Mouse (Mus musculus): ENCODE data around the gene Trim30c. TPM values are rescaled to one million over a fixed set of nuclear protein-coding genes. Genes with fewer than 3 reads are reported as not detected.
"Not testable (repeated sequence)": the region's sequence is repeated elsewhere in the genome, so short reads cannot be mapped to it uniquely, and the experiment has no call there.

The Trim30c gene
- not detected for total RNA-seq (2021)

DNA sequence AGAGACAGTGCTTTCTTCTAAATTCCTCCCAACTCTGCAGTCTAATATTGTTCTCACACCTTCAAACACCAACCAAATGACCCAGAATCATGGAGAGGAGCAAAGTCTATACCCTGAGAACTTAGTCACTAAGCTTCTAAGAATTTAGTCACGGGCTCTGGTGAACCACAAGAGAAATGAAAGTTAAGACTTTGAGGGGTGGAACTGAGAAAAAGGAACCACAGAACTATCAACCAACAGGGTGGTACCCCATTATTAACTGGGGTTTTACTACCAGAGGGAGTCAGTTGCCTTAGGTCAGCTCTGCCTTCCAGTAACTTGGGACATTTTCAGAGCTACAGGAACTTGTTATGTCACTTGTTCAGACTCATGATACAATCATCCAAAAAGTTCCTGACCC is at the start of gene Trim30c:
Gene Trim30c, minus strand, starts transcription at position 140 of the 400 bp plus-strand sequence.
- intact Hi-C loops (cut with DNase I) = no loop called here
- no peak for DNase-seq (ENCODE audit: low spot score in 2 of 2)

DNA sequence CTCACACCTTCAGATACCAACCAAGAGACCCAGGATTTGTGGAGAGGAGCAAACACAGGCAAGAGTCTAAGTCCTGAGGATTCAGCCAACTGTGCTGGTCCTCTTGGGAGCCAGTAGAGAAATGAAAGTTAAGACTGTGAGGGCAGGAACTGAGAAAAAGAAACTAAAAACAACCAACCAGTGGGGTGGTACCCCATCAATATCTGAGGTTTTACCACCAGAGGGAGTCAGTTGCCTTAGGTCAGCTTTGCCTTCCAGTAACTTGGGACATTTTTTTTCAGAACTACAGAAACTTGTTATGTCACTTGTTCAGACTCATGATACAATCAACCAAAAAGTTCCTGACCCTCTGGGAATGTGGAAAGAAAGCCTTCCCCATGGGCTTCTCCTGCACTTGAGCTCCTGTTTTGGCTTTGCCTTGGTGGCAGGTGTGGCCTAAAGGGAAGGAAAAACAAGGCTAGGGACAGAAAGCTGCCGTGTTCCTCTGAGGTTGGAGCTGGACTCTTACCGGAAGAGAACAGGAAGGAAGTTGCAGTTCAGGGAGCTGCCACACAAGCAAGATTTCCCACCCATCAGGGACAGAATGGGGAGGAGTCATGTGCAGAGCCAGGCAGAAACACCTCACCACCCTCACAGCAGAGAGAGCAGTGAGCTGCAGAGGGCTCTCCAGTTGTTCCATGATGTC is 45.5 kb upstream of the Trim30c start:
- no peak for DNase-seq (ENCODE audit: low spot score in 2 of 2)
- intact Hi-C loops (cut with DNase I) = loop anchor here (5.0 kb wide), 1 partner anchor 61 kb away; the partner anchor contains the start of gene Trim30d

DNA sequence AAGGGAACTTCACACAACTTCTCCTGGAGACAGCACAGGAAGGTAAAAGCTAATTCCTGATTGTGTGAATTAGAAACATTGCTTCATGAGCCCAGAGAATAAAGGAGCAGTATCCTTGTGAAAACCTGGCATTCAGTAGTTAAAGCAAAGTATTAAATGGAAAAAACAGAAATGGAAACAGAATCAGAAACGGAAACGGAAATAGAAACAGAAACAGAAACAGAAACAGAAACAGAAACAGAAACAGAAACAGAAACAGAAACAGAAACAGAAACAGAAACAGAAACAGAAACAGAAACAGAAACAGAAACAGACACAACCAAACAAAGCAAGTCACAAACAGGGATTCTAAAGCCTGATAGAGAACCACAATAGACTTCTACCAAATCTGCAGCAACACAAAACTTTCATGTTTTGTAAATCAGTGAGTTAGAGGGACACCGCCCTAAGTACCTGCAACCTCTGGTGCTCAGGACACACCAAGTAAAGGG is 3.9 kb upstream of the Trim30c start:
- DNase-seq (ENCODE audit: low spot score in 2 of 2) = no peak
- intact Hi-C loops (cut with DNase I) = no loop called here

DNA sequence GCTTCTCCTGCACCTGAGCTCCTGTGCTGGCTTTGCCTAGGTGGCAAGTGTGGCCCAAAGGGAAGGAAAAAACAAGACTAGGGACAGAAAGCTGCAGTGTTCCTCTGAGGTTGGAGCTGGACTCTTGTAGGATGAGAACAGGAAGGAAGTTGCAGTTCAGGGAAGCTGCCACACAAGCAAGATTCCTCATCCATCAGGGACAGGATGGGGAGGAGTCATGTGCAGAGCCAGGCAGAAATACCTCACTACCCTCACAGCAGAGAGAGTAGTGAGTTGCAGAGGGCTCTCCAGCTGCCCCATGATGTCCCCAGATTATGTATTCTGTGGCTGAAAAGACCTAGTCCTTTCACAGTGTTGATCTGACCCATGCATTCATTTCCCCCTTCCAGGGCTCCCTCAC is 503 bp upstream of the Trim30c start:
- DNase-seq (ENCODE audit: low spot score in 2 of 2) = no peak
- intact Hi-C loops (cut with DNase I) = no loop called here

DNA sequence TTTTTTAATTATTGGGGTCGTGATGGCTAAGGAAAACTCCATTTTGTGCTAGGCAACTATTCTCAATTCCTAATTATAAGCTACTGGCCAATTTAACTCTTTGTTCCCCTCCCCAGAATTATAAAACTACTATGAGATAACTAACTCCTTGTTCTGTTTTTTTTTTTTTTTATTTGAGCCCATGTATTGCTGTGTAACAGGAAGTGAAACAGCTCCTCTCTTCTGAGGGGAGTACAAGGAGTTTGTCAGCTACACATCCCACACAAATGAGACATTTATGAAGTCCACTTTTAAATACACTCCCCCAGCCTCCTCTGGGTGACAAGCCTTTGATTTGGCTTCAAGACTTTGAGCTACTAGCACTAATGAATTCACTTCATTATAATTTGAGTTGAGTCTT is 2.1 kb downstream of the Trim30c start:
- intact Hi-C loops (cut with DNase I) = no loop called here
- no peak for DNase-seq (ENCODE audit: low spot score in 2 of 2)

DNA sequence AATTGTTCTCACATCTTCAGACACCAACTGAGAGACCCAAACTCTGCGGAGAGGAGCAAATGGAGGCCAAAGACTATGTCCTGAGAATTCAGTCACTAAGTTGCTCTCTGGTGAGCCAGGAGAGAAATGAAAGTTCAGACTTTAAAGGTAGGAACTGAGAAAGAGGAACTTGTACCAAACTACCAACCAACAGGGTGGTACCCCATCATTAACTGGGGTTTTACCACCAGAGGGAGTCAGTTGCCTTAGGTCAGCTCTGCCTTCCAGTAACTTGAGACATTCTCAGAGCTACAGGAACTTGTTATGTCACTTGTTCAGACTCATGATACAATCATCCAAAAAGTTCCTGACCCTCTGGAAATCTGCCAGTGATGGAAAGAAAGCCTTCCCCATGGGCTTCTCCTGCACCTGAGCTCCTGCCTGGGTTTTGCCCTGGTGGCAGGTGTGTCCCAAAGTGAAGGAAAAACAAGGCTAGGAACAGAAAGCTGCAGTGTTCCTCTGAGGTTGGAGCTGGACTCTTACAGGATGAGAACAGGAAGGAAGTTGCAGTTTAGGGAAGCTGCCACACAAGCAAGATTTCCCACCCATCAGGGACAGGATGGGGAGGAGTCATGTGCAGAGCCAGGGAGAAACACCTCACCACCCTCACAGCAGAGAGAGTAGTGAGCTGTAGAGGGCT is 30.8 kb downstream of the Trim30c start, which contains the start of gene Trim30b:
Gene Trim30b, minus strand, starts transcription at position 149 of the 679 bp plus-strand sequence.
- intact Hi-C loops (cut with DNase I) = no loop called here

DNA sequence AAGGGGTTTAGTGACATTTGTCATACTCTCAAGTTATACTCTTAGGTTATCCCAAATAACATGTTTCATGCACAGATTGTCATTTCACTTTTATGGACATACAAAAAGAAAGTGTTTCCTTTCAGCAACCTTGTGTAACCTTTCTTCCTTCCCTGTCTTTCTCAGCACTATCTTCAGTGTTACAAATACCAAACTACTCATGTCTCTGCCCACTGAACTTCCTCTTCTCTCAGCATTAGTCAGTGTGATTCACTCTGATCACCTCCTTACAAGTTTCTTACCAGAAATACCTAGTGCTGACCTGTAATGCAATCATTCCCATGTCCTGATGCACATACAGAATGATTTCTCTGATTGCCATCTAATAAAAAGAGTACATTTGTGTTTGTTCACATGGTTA is 34.3 kb downstream of the Trim30c start:
- no peak for DNase-seq (ENCODE audit: low spot score in 2 of 2)
- intact Hi-C loops (cut with DNase I) = no loop called here

More for the DNA sequence above, 30.8 kb downstream of the Trim30c start, which contains the start of gene Trim30b:
- DNase-seq (ENCODE audit: low spot score in 2 of 2) = peak; percentile 1 to 2

DNA sequence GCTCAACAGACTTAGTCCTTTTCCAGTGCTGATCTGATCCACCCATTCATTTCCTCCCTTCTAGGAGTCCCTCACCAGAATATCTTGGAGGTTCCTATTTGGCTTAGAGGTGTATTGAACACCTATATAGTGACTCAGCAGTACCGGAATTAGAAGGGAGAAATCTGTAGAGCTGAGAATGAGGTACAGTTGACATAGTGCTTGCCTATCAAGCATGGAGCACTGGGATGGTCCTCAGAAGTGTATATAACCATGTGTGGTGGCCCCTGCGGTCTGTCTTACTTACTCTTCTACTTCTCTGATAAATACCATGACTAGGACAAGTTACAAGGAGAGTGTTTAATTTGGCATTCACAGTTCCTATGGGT is 47.1 kb downstream of the Trim30c start:
- no peak for DNase-seq (ENCODE audit: low spot score in 2 of 2)
- intact Hi-C loops (cut with DNase I) = no loop called here

DNA sequence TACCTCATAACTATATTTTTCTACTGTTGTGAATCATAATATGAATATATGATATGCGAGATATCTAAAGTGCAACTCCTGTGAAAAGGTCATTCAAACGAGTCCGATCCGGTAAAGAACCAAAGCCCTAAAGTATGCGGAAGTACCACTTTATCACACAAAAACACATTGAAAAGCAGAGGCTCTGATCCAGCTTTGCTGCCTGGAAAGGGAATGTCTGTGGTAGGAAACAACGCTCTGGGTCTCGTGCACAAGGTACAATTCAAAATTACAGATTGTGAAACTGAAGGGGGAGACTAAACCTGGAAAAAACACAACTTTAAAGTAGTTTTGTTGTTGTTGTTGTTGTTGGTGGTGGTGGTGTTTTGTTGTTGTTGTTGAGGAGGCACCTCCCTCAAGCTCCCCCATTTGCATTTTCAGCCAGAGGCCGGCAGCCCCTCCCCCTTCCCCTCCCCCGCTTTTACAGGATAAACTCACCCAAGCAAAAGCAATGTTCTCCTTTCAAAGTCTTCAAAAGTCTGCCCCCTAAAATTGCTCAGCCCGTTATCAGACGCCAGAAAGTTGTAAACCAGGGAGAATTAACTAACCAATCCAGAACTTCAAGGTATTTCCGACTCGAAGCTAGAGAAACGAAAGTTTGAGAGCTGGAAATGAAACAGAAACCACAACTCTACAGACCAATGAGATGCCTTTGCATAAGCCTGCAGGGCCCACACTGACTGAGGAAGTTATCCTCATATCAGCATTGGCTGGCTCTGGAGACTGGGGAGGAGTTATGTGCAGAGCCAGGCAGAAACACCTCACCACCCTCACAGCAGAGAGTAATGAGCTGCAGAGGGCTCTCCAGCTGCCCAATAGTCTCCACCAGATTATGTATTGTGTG is 47.7 kb downstream of the Trim30c start, which contains the start of gene Trim12c:
Gene Trim12c, minus strand, starts transcription at position 646 of the 883 bp plus-strand sequence.
- DNase-seq (ENCODE audit: low spot score in 2 of 2) = peak; percentile 1 to 7
- intact Hi-C loops (cut with DNase I) = no loop called here

DNA sequence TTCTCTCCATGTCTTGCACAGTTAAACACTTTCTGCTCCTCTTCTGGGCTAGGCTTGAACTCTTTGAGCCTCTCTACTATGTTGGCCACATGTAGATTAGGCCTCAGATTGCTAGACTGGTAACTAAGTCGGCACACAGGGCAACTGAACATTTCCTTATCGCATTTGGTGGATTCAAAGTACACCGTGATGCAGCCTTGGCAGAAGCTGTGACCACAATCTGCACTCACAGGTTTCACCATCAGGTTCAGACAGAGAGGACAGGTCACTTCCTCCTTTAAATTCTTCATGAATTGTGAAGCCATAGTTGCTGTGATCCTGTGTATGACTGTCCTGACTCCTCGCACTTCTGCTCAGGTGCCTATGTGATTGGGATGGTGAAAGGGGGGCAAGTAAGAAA is 52.6 kb downstream of the Trim30c start:
- DNase-seq (ENCODE audit: low spot score in 2 of 2) = not testable (repeated sequence)

DNA sequence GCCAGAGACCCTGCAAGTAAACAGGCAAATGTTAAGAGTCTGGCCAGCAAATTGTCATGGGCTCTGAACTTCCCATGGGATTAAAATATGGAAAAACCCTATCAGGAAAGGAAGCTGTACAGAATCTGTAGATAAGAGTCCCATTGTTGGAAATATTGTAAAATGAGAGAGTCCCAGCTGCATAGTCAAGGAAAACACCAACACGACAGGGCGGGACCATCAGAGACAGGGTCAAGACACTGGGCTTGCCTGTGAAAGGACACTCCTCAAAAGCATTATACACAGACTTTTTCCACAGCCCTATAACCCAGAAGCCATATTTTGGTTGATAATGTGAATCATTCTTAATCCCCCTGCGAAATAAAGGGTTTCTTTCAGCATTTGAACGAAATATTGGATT is 59.9 kb downstream of the Trim30c start:
- DNase-seq (ENCODE audit: low spot score in 2 of 2); intact Hi-C loops (cut with DNase I): not testable (repeated sequence)

More for the DNA sequence above, 52.6 kb downstream of the Trim30c start:
- intact Hi-C loops (cut with DNase I) = not testable (repeated sequence)

DNA sequence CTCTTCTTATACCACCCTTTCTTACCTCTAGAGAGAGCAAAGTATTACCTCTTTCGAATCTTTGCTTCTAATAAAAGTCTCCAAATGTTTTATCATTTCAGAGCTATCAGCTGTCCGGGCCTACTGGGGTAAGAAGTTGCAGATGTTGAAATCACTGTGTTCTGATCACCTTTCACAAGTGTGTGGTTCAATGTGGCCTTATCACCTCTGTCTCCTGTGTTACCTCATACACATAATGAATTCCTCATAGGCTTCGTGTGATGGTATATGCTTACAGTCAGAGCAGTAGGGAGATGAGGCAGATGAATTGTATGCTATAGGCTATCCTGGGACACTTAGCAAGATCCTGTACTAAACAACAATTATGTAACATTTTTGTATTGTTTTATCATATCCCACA is 65.1 kb downstream of the Trim30c start:
- not testable (repeated sequence) for DNase-seq (ENCODE audit: low spot score in 2 of 2)

More for the DNA sequence above, 65.1 kb downstream of the Trim30c start:
- intact Hi-C loops (cut with DNase I) = not testable (repeated sequence)

Other genes starting within 250 kb of the Trim30c start
- not detected for gene Olfm5, start 236.0 kb downstream of the Trim30c start, total RNA-seq (2021)
- gene Olfr648, start 217.4 kb downstream of the Trim30c start, total RNA-seq (2021) = under 1 TPM; 0.41 to 0.55 TPM
- gene Olfr649, start 204.9 kb downstream of the Trim30c start, total RNA-seq (2021) = not detected
- gene Trim6, start 182.0 kb downstream of the Trim30c start, total RNA-seq (2021) = under 1 TPM; 0.34 to 0.55 TPM
- 1 to 10 TPM; 1.4 to 1.5 TPM for gene Trim34a, start 156.4 kb downstream of the Trim30c start, total RNA-seq (2021)
- gene Trim5, start 112.7 kb downstream of the Trim30c start, total RNA-seq (2021) = under 1 TPM; 0.30 to 0.41 TPM
- 1 to 10 TPM; 1.8 to 2.1 TPM for gene Trim12a, start 85.4 kb downstream of the Trim30c start, total RNA-seq (2021)
- gene Trim34b, start 71.4 kb downstream of the Trim30c start, total RNA-seq (2021) = not detected
- 1 to 10 TPM in 1 of 2 experiments, under 1 TPM in 1; 0.94 to 1.5 TPM for gene Trim12c, start 47.5 kb downstream of the Trim30c start, total RNA-seq (2021)
- gene Trim30b, start 31.0 kb downstream of the Trim30c start, total RNA-seq (2021) = not detected
- gene Trim30a, start 64.4 kb upstream of the Trim30c start, total RNA-seq (2021) = 1 to 10 TPM in 1 of 2 experiments, under 1 TPM in 1; 0.82 to 1.3 TPM
- gene Trim30d, start 107.0 kb upstream of the Trim30c start, total RNA-seq (2021) = under 1 TPM in 1 of 2 experiments, not detected in 1; 0.27 TPM
- not detected for gene Olfr651, start 149.3 kb upstream of the Trim30c start, total RNA-seq (2021)
- not detected for gene Olfr652, start 160.1 kb upstream of the Trim30c start, total RNA-seq (2021)
- not detected for gene Olfr653, start 176.5 kb upstream of the Trim30c start, total RNA-seq (2021)
- not detected for gene Olfr654, start 186.2 kb upstream of the Trim30c start, total RNA-seq (2021)
- not detected for gene Olfr655, start 200.9 kb upstream of the Trim30c start, total RNA-seq (2021)
- not detected for gene Olfr656, start 213.1 kb upstream of the Trim30c start, total RNA-seq (2021)
- gene Olfr657, start 224.0 kb upstream of the Trim30c start, total RNA-seq (2021) = not detected
- gene Olfr658, start 246.5 kb upstream of the Trim30c start, total RNA-seq (2021) = not detected